Mouse (Mus musculus): ENCODE data around the gene Abhd14b.
A peak's percentile ranks its signal among the peaks of the same experiment; 100 is the strongest.

Abhd14b gene

GRCm38 (mm10) chr9:106430015-106430264 lies 17.3 kb upstream of the Abhd14b start:
- no peak for DNase-seq

- no peak for DNase-seq
Measured at GRCm38 (mm10) chr9:106433389-106433788, 13.9 kb upstream of the Abhd14b start.

- no peak for DNase-seq
Measured at GRCm38 (mm10) chr9:106436566-106436965, 10.7 kb upstream of the Abhd14b start.

- no peak for DNase-seq
Measured at GRCm38 (mm10) chr9:106442680-106443079, 4.6 kb upstream of the Abhd14b start.

GRCm38 (mm10) chr9:106444836-106445235 lies 2.4 kb upstream of the Abhd14b start:
- DNase-seq: no peak

- no peak for DNase-seq
Measured at GRCm38 (mm10) chr9:106447951-106448350, 692 bp downstream of the Abhd14b start.

GRCm38 (mm10) chr9:106448498-106449031 lies 1.3 kb downstream of the Abhd14b start:
- peak; percentile 90 for DNase-seq

- DNase-seq: no peak
Measured at GRCm38 (mm10) chr9:106449947-106450346, 2.7 kb downstream of the Abhd14b start.

GRCm38 (mm10) chr9:106450661-106451060 lies 3.4 kb downstream of the Abhd14b start:
- peak; percentile 80 for DNase-seq

- no peak for DNase-seq
Measured at GRCm38 (mm10) chr9:106451298-106451697, 4.0 kb downstream of the Abhd14b start.

GRCm38 (mm10) chr9:106451899-106452298 lies 4.6 kb downstream of the Abhd14b start:
- no peak for DNase-seq

- DNase-seq: no peak
Measured at GRCm38 (mm10) chr9:106452351-106452750, 5.1 kb downstream of the Abhd14b start.

- DNase-seq: no peak
Measured at GRCm38 (mm10) chr9:106452821-106453220, 5.6 kb downstream of the Abhd14b start.

GRCm38 (mm10) chr9:106453271-106454070 lies 6.2 kb downstream of the Abhd14b start, which contains the start of gene Pcbp4:
Gene Pcbp4, plus strand, starts transcription at chr9:106453291.
- peak; percentile 60 for DNase-seq

- no peak for DNase-seq
Measured at GRCm38 (mm10) chr9:106454071-106454761, 7.0 kb downstream of the Abhd14b start.

- DNase-seq: no peak
Measured at GRCm38 (mm10) chr9:106454888-106455681, 7.8 kb downstream of the Abhd14b start.

- DNase-seq: no peak
Measured at GRCm38 (mm10) chr9:106456325-106457162, 9.3 kb downstream of the Abhd14b start.

GRCm38 (mm10) chr9:106457163-106457559 lies 9.9 kb downstream of the Abhd14b start:
- no peak for DNase-seq

GRCm38 (mm10) chr9:106457920-106458319 lies 10.7 kb downstream of the Abhd14b start:
- DNase-seq: no peak

GRCm38 (mm10) chr9:106459946-106460345 lies 12.7 kb downstream of the Abhd14b start:
- DNase-seq: no peak

- no peak for DNase-seq
Measured at GRCm38 (mm10) chr9:106460401-106461025, 13.3 kb downstream of the Abhd14b start.

- no peak for DNase-seq
Measured at GRCm38 (mm10) chr9:106461026-106461415, 13.8 kb downstream of the Abhd14b start.

Measured in lung, postnatal 36 days (tissue).